Mouse (Mus musculus) forebrain, embryonic 16.5 days (tissue): ENCODE results near the gene Qser1. TPM values are rescaled to one million over a fixed set of nuclear protein-coding genes. Genes with fewer than 3 reads are reported as not detected.
A peak's percentile ranks its signal among the peaks of the same experiment; 100 is the strongest.

Source experiments
- ATAC-seq: fragments of 200-750 bp; cut with Nextera tagmentation; 2 replicates; pipeline ENCODE4 v1.8.0; 2017; ENCODE audit warnings: mild to moderate bottlenecking, moderate library complexity
- H3K27ac ChIP-seq: fragments of 300-500 bp; sonication (generic); 2 replicates; pipeline ENCODE4 v1.5.1; 2014; ENCODE audit warnings: low read length, control low read depth
- H3K27me3 ChIP-seq: fragments of 300-500 bp; sonication (generic); replicated peaks from 2 replicates; pipeline ENCODE4 v1.6.1; 2014; ENCODE audit warnings: low read length; ENCODE audit not compliant: control insufficient read depth, insufficient read depth
- H3K36me3 ChIP-seq: fragments of 300-500 bp; sonication (generic); 2 replicates; pipeline ENCODE4 v1.6.1; 2014; ENCODE audit not compliant: control insufficient read depth, insufficient read depth
- H3K4me1 ChIP-seq: fragments of 300-500 bp; sonication (generic); replicated peaks from 2 replicates; pipeline ENCODE4 v1.6.1; 2014; ENCODE audit warnings: low read length; ENCODE audit not compliant: control insufficient read depth, insufficient read depth
- H3K4me2 ChIP-seq: fragments of 300-500 bp; sonication (generic); 2 replicates; pipeline ENCODE4 v1.6.1; 2014; ENCODE audit warnings: mild to moderate bottlenecking, low read length, control low read depth
- H3K4me3 ChIP-seq: fragments of 300-500 bp; sonication (generic); replicated peaks from 2 replicates; pipeline ENCODE4 v1.5.1; 2014; ENCODE audit warnings: mild to moderate bottlenecking, low read length, control low read depth
- H3K9ac ChIP-seq: fragments of 300-500 bp; sonication (generic); replicated peaks from 2 replicates; pipeline ENCODE4 v1.6.1; 2014; ENCODE audit warnings: low read depth, low read length, control low read depth
- H3K9me3 ChIP-seq: fragments of 300-500 bp; sonication (generic); 2 replicates; pipeline ENCODE4 v1.6.1; 2016; ENCODE audit warnings: low read length; ENCODE audit not compliant: control insufficient read depth
- WGBS: fragments of 180-500 bp; shearing (Covaris S2); extraction: QIAGEN DNeasy Blood & Tissue Kit; methylation state at CpG from one replicate; pipeline ENCODE4 v1.1.7; 2014; 5-methylcytosine and 5-hydroxymethylcytosine counted together
- polyA plus RNA-seq: library from polyadenylated mRNA; unstranded; fragments of >200 nt; fragmentation: Nextera tagmentation; extraction: Ambion mirVana; gene quantifications from 2 replicates; pipeline ENCODE4 v1.2.1, GENCODE M21; 2015

The Qser1 gene
- polyA plus RNA-seq, 1 experiment from 2014 or later = 11.1 TPM

DNA sequence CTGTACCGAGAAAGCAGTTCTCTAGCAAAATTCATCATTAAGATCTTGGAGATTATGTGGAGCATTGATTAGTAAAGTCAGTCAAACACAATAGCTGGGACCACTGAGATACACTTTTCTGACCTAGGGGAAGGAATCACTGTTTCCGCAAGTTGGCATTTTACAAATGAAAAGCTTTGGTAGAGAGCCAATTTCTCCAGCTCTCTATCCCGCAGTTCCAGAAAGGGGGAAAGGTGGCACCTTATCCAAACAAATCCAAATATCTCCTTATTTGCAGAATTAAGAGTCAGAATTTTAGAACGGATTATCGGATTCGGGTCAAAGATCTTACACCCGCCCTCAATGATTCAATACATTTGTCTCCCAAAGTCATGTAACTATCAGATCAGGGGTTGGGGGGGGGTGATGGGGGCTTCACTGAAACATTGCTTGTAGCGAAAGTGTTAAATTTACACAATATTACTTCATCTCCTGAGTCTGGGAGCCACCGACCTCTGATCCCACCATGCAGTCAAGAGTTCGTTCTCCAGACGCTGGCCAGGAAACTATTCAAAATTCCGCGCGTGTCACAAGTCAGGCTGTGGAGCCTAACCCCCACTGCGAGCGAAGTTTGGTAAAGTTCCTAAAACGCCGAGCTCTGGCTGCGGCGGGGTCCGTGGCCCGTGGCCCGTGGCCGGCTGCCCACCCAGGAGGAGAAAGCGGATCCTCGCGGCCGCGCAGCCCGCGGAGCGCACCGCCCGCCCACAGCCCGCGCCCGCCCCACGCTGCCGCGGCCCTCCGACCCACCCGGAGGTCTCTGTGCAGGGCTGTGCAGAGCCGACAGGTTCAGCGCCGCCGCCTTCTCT is 74.4 kb downstream of the Qser1 start:
- Histone ChIP-seq H3K27ac (no peak overlapping the region), H3K36me3 (no peaks in the 10 kb centered on the region), H3K9me3 (no peaks in the 10 kb centered on the region), H3K4me2 (peak overlapping the region; percentile 98), H3K4me1 (peaks cover 19% of the 10 kb centered on the region), H3K9ac (peak overlapping the region; percentile 72), H3K4me3 (peak overlapping the region; percentile 79), H3K27me3 (peaks cover 2% of the 10 kb centered on the region)
- whole genome bisulfite sequencing = 3% methylated on average over 46 of the region's 46 CpGs
- ATAC-seq = no peak

DNA sequence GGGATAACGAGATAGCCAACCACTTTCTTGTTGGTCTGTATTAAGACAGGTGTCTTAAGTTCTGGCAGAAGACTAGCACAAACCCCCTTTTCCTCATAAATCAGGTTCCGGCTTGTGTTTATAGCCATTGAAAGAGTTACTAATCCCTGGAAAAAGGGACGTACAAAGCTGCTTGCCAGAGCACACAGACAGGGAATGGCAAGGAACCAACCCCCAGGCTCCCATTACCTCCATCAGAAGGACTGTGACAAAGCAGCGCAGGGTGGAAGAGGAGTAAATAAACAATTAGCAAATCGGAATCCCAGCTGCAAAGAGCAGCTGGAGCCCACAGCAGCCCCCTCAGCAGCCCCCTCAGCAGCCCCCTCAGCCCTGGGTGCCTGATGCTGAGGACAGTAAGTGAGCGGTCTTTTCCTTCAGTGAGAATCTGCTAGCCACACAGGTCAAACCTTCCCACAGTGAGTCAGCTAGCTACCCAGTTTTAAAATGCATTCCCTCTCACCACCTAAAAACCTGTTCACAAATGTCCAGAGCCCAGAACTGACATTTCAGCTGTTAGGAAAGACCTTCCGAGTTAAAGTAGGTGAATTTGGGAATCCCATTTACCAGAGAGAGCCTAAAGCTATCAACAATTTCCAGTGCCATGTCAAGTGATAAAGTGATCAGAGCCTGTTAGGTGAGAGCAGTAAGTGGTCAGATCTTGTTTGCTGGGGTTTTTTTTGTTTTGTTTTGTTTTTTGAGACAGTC is 75.4 kb downstream of the Qser1 start:
- Histone ChIP-seq H3K9me3 (no peaks in the 10 kb centered on the region), H3K27me3 (peaks cover 2% of the 10 kb centered on the region), H3K4me2 (no peak overlapping the region; the same call in 1 of the 2 replicates), H3K4me1 (peaks cover 19% of the 10 kb centered on the region), H3K36me3 (no peaks in the 10 kb centered on the region), H3K9ac (no peak overlapping the region), H3K27ac (no peak overlapping the region), H3K4me3 (no peak overlapping the region)
- peak; percentile 41; the same call in 1 of the 2 replicates for ATAC-seq
- WGBS = 11% methylated on average over 7 of the region's 7 CpGs

DNA sequence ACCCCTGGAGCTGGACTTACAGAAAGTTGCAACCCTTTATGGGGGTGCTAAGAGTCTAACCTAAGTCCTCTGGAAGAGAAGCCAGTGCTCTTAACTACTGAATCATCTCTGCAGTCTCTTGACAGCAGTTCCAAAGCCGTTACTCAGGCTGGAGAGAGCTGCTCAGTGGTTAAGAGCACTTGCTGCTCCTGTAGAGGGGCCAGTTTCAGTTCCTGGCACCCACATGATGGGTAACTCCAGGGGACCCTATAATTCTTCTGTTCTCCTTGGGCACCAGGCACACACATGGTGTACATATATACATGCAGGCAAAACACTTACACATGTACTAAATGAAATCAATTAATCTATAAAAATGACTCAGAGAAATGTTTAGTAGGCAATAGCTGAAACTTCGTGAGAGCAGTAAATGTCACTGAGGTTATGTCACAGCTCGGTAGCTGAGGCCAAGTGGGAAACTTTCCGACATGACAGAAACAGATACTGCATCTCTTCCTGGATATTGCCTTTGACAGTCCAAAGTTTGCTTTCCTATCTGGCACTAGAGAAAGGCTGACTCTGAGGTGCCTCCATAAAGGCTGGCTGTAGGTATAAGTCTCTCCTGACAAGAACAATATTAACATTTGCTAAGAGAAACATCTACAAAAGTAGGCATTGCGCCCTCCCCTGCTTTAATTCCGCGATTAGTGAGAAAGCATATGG is 76.2 kb downstream of the Qser1 start:
- H3K9ac ChIP-seq = no peak overlapping the region
- no peak overlapping the region for H3K4me3 ChIP-seq
- H3K36me3 ChIP-seq = no peaks in the 10 kb centered on the region
- no peak overlapping the region for H3K4me2 ChIP-seq
- ATAC-seq = no peak
- H3K27ac ChIP-seq = no peak overlapping the region
- H3K9me3 ChIP-seq = no peaks in the 10 kb centered on the region
- WGBS = 43% methylated on average over 7 of the region's 7 CpGs
- H3K27me3 ChIP-seq = peaks cover 2% of the 10 kb centered on the region
- peaks cover 19% of the 10 kb centered on the region for H3K4me1 ChIP-seq

DNA sequence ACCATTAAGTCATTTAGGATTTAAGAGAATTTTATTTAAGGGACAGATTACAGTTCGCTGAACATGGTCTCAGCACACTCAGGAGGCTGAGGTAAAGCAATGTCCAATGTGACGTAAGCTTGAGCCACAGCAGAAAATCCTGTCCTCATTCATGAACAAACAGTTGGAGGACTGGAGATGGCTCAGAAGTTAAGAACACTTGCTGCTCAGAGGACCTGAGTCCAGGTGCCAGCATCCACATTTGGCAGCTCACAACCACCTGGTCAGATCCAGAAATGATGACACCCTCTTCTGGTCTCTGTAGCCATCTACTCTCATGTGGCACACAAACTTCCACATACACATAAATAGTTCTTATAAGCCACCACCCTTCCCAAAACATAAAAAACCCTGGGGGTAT is 76.9 kb downstream of the Qser1 start:
- Histone ChIP-seq H3K27me3 (peaks cover 2% of the 10 kb centered on the region), H3K4me1 (peaks cover 19% of the 10 kb centered on the region), H3K4me2 (no peak overlapping the region), H3K9ac (no peak overlapping the region), H3K36me3 (no peaks in the 10 kb centered on the region), H3K4me3 (no peak overlapping the region), H3K27ac (no peak overlapping the region), H3K9me3 (no peaks in the 10 kb centered on the region)
- ATAC-seq = no peak
- WGBS = 90% methylated on average over 2 of the region's 2 CpGs

DNA sequence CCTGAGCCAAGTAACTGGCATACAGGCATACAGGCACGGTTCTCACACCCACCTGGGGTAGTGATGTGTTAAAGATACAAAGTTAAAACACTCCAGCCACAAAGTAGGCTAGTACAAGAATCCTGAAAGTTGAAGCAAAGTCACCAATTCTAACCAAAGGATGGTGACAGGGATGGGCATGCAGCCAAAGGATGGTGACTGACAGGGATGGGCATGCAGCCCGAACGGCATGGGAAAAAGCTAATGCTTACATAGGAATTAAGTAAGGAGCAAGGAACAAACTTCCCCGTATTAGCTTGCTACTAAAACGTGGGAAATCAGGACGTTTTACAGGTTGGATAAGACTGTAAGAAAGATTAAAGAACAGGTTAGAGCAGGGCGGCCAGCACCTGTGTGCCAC is 80.3 kb downstream of the Qser1 start:
- Histone ChIP-seq H3K27me3 (no peaks in the 10 kb centered on the region), H3K36me3 (no peaks in the 10 kb centered on the region), H3K9me3 (no peaks in the 10 kb centered on the region), H3K9ac (no peak overlapping the region), H3K4me1 (peaks cover 4% of the 10 kb centered on the region; the same call in 1 of the 2 replicates), H3K4me2 (no peak overlapping the region), H3K4me3 (no peak overlapping the region), H3K27ac (no peak overlapping the region)
- no peak for ATAC-seq
- 55% methylated on average over 7 of the region's 7 CpGs for WGBS

DNA sequence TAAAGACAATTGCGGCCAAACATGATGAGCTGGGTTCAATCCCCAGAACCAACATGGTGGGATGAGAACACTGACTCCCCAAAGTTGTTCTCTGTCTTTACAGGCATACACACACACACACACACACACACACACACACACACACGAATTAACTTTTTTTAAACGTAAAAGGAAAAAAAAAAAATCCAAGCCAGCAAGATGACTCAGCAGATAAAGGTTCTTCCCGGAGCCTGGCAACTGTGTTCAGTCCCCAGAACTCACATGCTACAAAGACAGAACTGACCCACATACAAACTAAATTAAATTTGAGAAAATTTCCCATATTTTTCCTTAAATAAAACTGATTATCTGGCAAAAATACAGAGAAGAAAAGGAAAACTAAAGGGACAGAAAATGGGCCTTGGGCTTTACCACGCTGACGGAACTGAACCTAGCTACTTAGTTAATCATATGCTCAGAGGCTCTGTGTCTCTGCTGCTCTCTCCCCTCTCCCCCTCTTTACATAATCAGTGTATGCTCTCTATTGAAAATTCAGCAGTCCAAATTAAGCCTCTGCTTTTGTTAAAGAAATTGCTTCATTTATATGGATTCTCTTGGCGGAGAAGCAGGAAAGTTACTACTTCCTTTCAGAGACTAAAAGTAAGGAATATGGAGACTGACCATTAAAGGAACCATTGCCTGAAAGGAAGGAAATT is 83.9 kb downstream of the Qser1 start:
- 44% methylated on average over 6 of the region's 7 CpGs for WGBS
- Histone ChIP-seq H3K4me3 (no peak overlapping the region), H3K27ac (no peak overlapping the region), H3K4me1 (no peaks in the 10 kb centered on the region; the same call in 1 of the 2 replicates), H3K9ac (no peak overlapping the region), H3K27me3 (no peaks in the 10 kb centered on the region), H3K4me2 (no peak overlapping the region), H3K36me3 (no peaks in the 10 kb centered on the region), H3K9me3 (no peaks in the 10 kb centered on the region)
- ATAC-seq = peak; percentile 50; the same call in 1 of the 2 replicates

DNA sequence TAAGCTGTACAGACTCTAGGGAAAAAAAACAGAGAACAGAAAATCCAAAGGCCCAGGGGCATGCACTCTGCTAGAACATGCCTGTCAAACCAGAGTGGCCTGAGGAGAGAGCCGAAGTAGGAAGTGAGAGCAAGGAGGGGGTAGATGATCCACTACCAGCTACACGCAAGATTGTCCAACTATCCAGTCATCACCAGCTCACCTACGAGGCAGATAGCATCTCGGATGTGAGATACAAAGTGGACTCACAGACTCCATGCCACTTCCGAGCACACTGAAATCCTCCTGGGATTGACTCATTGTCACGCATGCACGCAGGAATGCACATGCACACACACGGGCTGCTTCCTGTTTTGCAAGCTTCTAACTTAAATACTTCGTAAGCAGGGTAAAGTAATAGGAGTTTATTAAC is 84.5 kb downstream of the Qser1 start:
- WGBS = 86% methylated on average over 9 of the region's 9 CpGs
- ATAC-seq = no peak

DNA sequence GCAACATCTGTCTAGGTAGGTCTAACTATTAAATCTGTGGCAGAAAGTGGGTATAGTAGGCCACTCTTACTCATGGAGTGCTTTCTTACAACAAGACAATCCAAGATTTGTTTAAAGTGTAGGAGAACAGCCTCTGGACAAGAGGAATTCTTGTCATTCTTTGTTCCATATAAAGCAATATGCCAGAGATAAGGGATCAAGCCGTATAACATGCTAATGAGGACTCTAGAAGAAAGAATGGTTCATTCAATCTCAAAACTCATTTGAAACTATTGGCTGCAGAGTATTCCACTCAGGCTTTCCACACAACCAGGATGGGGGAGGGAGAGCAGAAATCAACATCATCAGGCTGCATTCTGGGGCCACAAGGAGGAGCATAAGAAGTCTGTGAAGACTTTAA is 89.2 kb downstream of the Qser1 start:
- WGBS = 37% methylated on average over 1 of the region's 1 CpGs
- H3K9ac ChIP-seq = no peak overlapping the region
- H3K36me3 ChIP-seq = no peaks in the 10 kb centered on the region
- no peak for ATAC-seq
- H3K4me3 ChIP-seq = no peak overlapping the region
- H3K4me2 ChIP-seq = no peak overlapping the region
- no peaks in the 10 kb centered on the region for H3K9me3 ChIP-seq
- no peaks in the 10 kb centered on the region for H3K4me1 ChIP-seq
- H3K27ac ChIP-seq = no peak overlapping the region
- H3K27me3 ChIP-seq = no peaks in the 10 kb centered on the region

More for the DNA sequence above, 84.5 kb downstream of the Qser1 start:
- Histone ChIP-seq H3K4me3 (no peak overlapping the region), H3K4me1 (no peaks in the 10 kb centered on the region; the same call in 1 of the 2 replicates), H3K9me3 (no peaks in the 10 kb centered on the region), H3K4me2 (no peak overlapping the region), H3K27me3 (no peaks in the 10 kb centered on the region), H3K27ac (no peak overlapping the region), H3K9ac (no peak overlapping the region), H3K36me3 (no peaks in the 10 kb centered on the region)
